Mouse (Mus musculus): Measurements from ENCODE around the gene Olfr1359.
"Not testable (repeated sequence)": the region's sequence is repeated elsewhere in the genome, so short reads cannot be mapped to it uniquely, and the experiment has no call there.

Gene Olfr1359

GRCm38 (mm10) chr13:21722993-21723836 lies 25.3 kb downstream of the Olfr1359 start:
- DNase-seq (ENCODE audit: low read depth, low spot score): no peak

DNA sequence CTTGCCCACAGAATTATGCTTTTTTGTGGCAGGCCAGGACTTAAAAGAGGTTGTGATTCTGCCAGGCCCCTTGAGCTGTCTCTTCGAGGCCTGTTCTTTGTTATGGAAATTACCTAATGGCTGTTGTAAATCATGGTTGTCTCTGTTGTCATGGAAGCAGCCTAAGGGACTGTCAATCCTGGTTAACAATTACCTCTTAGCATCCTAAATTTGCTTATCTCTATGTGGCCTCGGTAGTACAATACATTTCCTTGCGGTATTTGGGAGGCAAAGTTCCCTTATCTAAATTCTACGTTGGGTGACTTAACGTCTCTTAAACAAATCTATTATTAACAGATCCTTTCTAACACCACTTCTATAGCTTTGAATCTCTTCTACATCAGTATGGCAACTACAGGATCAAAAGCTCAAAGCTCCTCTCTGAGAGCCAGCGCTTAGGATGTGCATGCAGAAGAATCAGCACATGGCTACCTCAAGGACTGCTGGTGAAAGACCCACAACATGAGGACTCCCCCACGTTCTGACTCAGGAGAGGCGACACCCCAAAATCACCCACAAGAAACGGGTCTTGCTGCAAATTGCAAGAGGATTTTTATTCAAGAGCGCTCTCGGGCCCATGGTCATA lies 30.1 kb downstream of the Olfr1359 start:
- DNase-seq (ENCODE audit: low read depth, low spot score): no peak

- no peak for DNase-seq (ENCODE audit: low read depth, low spot score)
Observed at GRCm38 (mm10) chr13:21729544-21729943, 31.6 kb downstream of the Olfr1359 start.

DNA sequence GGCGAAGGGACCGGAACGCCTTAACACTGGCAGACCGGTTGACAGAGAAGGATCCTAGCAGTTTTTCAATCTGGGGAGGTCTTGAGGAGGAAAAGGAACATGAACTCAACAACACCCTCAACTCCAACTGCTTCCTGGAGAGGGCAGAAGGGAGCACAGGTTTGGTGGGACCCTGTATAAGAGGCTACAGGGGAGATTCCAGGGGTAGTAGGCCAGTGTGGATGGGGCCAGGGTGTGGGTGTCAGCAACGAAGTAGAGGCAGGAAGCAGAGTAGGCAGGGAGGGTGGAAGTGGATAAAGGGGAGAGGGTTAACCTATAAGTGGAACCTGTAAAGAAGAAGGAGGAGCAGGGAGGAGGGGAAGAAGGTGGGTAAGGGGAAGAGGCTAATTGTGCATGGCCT lies 35.6 kb downstream of the Olfr1359 start:
- DNase-seq (ENCODE audit: low read depth, low spot score): no peak

DNA sequence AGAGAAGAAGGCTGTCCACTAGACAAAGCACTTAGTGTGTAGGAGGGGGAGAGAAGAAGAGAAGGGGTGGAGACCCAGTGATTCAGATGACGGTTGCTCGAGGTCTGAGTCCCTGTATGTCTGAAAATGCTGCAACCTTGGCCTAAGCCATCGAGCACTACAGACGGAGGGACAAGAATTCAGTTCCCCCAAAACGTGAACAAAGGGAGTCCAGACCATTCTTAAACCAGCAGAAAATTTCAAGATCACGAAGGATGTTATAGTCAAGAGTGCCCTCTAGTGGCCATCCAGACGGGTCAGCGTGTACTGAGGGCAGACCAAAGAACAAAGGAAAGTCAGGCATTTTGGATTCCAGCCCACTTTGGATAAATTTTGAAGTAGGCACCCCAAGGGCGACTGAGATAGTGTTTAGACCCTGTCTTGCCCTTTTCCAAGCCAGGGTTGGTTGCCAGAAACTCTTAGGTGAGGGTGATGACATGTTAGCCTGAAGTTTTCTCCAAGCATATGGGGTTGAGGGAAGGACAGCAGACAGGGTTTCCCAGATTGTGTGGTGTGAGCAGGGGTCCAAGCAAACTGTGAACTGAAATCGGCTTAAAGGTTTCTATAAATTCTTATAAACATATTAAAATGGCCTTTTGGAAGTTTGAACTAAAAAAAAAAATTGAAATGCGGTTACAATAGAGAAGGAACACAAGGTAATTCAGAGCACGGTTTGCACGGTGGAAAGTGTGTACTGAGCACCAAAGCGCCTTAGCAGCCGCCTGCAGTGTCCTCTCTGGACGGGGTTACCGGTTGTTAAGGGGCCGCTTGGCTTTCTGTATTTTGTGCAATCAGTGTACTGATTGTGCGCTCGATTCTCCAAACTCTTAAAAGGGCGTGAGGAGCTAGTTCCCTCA lies 36.3 kb downstream of the Olfr1359 start:
- no peak for DNase-seq (ENCODE audit: low read depth, low spot score)

GRCm38 (mm10) chr13:21734906-21735767 lies 37.2 kb downstream of the Olfr1359 start, which contains the start of gene Hist1h4j:
TSS of gene Hist1h4j (plus strand) at chr13:21735064.
- DNase-seq (ENCODE audit: low read depth, low spot score): not testable (repeated sequence)

DNA sequence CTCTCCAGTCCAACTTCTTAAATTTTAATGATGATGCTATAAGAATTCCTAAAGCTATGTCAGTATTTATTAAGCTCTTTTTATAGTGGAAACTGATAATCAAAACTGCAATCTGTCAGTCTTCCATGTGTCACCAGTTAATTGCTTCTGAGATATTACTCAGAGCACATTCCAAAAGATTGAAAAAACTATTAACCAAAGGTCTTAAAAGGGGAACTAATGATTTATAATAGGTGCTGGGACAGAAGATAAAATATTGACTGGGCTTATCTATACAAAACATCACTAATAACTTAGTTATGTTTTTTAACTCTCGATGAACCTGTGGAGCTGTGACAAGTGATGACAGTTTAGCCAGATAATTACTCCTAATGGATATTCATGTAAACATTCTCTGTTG lies 47.1 kb downstream of the Olfr1359 start:
- no peak for DNase-seq (ENCODE audit: low read depth, low spot score)

DNA sequence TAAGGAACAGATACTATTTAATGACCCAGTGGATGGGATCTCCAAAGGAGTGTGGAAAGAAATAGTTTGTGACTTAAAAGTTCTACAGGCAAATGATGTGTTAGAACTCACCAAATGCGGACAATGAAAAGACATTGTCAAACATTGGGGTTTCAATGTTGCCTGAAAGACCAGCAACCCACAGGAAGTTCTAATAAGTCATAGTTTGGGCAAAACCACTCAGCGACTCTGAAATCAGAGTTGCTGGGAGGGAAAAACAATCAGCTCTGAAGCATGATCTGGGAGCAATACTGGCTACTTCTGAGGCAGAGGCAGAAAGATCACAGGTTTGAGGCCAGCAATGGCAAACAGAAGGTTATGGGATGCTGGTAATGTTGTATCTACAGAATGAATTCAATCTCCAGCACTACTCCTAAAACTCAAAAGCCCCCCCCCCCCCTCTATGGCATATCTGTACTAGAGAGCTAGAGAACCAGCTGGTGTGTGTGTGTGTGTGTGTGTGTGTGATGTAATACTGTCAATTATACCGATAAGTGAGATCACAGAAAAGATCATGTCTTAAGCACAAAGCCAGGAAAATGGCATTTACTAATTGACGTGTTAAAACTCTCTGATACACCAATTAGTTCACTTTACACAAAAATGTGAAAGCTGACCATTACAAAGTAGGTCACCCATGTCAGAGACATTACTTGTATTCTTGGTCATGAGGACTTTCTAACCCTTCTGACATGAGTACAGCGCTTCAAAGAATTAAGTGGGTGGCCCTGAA lies 51.7 kb downstream of the Olfr1359 start:
- DNase-seq (ENCODE audit: low read depth, low spot score): no peak

GRCm38 (mm10) chr13:21750159-21751017 lies 52.5 kb downstream of the Olfr1359 start, which contains the start of gene Hist1h4k:
TSS of gene Hist1h4k (minus strand) at chr13:21750505.
- DNase-seq (ENCODE audit: low read depth, low spot score): peak; percentile 82

DNA sequence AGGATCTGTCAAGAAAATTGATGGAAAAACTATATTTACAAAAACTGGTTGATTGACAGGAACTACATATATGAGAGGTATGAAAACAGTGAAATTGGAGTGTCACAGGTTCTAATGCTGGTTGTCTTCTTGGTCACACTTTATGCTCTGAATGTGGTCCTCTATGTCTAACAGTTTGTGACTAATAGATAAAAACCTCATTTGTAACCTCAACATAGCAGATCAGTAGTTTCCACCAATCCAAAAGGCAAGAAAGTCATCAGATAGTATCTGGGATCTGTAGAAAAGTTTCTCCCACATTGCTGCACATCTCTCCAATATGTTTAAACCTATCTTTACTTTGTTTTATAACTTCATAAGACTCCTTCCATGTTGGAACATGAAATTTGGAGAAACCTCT lies 53.5 kb downstream of the Olfr1359 start:
- DNase-seq (ENCODE audit: low read depth, low spot score): no peak

DNA sequence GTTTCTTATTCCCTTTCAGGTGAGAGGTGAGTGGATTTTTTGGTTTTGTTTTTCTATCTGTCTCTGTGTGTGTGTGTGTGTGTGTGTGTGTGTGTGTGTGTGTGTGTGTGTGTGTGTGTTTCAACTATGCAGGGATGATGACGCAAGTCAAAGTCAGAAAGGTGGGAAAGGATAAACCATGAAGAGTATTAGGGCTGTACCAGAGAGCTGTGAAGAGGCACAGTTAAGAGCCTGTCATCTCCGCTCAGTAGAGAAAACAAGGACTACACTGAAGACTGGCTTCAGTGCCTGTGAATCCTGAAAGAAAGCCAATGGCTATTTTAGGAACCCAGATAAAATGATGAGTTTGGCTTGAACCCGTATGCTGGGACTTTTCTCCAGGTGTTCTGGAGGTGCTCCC lies 53.9 kb downstream of the Olfr1359 start:
- no peak for DNase-seq (ENCODE audit: low read depth, low spot score)

GRCm38 (mm10) chr13:21752356-21752755 lies 54.4 kb downstream of the Olfr1359 start:
- no peak for DNase-seq (ENCODE audit: low read depth, low spot score)

GRCm38 (mm10) chr13:21753051-21753523 lies 55.2 kb downstream of the Olfr1359 start:
- no peak for DNase-seq (ENCODE audit: low read depth, low spot score)

DNA sequence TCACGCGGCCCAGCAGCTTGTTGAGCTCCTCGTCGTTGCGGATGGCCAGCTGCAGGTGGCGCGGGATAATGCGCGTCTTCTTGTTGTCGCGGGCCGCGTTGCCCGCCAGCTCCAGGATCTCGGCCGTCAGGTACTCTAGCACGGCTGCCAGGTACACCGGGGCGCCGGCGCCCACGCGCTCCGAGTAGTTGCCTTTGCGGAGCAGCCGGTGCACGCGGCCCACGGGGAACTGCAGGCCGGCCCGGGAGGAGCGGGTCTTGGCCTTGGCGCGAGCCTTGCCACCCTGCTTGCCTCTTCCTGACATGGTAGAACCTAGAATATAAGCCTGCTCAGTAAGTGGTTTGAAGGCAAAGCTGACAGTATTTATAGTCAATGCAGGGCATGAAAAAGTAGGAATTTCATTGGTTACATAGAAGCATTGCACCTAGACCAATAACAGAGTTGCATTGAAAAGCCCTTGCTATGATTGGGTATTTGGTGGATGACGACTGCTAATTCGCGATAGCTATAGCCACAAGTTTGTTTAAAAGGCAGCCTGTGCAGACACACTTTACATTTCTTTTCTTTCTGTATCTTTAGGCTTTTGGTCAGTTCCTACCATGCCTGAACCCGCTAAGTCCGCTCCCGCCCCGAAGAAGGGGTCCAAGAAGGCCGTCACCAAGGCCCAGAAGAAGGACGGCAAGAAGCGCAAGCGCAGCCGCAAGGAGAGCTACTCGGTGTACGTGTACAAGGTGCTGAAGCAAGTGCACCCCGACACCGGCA lies 55.8 kb downstream of the Olfr1359 start, which contains the start of the genes Hist1h2ak and Hist1h2bn:
Hist1h2ak (minus strand) TSS at position 304 of the 762 bp plus-strand sequence.
Hist1h2bn (plus strand) TSS at position 600 of the 762 bp plus-strand sequence.
- DNase-seq (ENCODE audit: low read depth, low spot score): peak; percentile 92

DNA sequence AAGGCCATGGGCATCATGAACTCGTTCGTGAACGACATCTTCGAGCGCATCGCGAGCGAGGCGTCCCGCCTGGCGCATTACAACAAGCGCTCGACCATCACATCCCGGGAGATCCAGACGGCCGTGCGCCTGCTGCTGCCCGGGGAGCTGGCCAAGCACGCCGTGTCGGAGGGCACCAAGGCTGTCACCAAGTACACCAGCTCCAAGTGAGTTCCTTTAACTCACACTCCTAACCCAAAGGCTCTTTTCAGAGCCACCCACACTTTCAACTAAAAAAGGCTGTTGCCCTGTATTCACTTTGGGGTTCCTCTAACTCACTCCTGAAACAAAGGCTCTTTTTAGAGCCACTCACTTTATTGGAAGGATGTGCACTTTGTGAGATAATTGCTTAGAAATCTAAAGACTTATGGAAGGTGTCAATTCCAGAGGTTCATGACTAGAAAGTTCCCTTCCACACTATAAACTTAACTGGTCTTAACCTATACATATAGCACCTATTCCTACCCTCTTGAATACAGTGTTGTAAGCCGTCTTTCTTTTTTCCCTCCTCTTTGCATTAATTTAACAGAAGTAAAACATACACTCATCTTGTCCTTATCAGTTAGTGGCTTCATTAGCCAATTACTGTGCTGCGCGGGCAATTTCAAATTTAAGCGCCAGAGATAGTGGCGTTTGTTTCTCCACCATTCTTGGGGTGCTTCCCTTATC lies 56.5 kb downstream of the Olfr1359 start:
- DNase-seq (ENCODE audit: low read depth, low spot score): not testable (repeated sequence)

DNA sequence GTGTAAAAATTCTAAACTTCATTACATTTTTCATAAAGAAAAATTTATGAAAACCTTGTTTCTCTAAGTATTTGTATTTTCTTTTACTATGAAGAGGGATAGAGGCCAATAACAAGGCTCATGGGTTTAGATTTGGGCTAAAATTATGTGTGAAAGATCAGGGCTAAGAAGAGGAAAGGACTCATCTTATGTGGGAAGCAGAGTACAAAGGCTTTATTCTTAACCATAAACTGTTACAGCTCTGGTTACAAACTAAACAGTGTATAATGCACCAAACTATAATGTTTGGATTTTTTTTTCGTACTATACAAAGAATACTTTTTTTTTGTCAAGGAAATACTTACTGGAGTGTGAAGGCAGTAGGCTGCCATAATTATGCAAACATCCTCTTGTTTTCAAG lies 57.8 kb downstream of the Olfr1359 start:
- no peak for DNase-seq (ENCODE audit: low read depth, low spot score)
